Mouse (Mus musculus): ENCODE measurements at regions not wholly inside any gene's neighbourhood (a gene's known extent, or its start where the extent isn't known, plus 50 kb on each side); places are given as distances from the start of the nearest gene placed in this dataset.

DNA sequence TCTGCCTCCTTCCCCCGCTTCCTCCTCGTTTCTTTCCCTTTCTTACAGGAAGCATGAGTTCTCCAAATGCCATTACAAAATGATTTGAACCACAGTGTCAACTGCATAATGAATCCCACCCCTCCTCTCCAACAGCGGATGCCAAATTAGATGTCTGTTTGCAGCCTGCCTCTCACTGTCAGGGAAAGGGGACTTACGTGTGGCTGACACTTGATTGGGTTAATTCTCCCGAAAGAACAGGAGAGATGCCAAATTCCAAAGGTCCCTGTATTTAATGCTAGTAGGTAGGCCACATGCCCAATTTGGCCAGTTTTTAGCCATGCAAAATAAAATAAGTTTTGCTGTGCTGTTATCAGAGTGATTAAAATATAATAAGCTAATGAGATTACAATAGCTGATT is 525.9 kb downstream of the Ofcc1 start:
- Histone ChIP-seq H3K27ac (ENCODE audit: insufficient read depth, low read length) (no peak overlapping the region), H3K9me3 (replicated peaks; ENCODE audit: control insufficient read depth, insufficient read depth, low read length, poor library complexity, severe bottlenecking) (no peaks in the 10 kb centered on the region), H3K9ac (ENCODE audit: low read depth, poor library complexity, severe bottlenecking) (no peak overlapping the region), H3K4me3 (ENCODE audit: low read depth, low read length) (no peak overlapping the region), H3K4me1 (ENCODE audit: control insufficient read depth, insufficient read depth, low read length) (no peaks in the 10 kb centered on the region), H3K36me3 (ENCODE audit: control insufficient read depth, insufficient read depth, low read length, poor library complexity, severe bottlenecking) (no peaks in the 10 kb centered on the region), H3K27me3 (ENCODE audit: control insufficient read depth, insufficient read depth, low read length, poor library complexity, severe bottlenecking) (no peaks in the 10 kb centered on the region)
- TF ChIP-seq CTCF (IDR thresholded peaks at IDR 0.05; ENCODE audit: low read depth, low read length) (no peak), EP300 (IDR thresholded peaks at IDR 0.05; ENCODE audit: insufficient read depth, low read depth, low read length) (no peak), POLR2A (IDR thresholded peaks at IDR 0.05; ENCODE audit: insufficient read depth, low read length) (no peak)

DNA sequence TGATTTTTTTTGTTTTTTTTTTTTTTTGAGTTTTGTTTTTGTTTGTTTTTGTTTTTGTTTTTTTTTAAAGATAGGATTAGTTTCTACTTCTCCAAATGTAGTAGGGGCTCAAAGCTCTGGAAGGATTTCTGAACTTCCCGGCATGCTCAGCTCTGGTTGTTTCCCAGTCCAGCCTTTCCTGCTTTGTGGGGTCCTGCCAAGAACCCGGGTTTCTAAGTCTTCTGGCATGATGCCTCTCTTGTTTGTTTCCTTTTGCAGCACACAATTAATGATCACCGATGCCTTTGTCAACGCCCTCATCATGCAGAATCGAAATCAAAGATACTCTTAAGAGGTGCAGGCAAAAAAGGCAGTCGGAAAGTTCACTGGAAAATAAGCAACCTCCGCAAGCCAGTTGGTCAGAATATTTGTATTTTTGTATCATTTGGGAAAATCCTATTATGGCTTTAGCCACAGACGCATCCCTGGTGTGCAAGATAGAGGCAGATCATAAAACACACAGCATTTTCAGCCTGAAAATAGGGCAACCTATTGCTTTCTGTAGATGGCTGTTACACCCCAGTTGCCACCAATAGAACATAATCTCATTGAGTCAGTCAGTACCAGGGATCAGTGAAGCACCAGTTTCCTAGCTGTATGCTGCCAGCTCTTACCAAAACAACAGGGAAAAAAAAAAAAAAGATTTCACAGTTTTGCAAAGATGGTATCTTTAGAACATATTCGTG is 526.6 kb downstream of the Ofcc1 start:
- Histone ChIP-seq H3K9ac (ENCODE audit: low read depth, poor library complexity, severe bottlenecking) (no peak overlapping the region), H3K27me3 (ENCODE audit: control insufficient read depth, insufficient read depth, low read length, poor library complexity, severe bottlenecking) (no peaks in the 10 kb centered on the region), H3K4me3 (ENCODE audit: low read depth, low read length) (no peak overlapping the region), H3K36me3 (ENCODE audit: control insufficient read depth, insufficient read depth, low read length, poor library complexity, severe bottlenecking) (no peaks in the 10 kb centered on the region), H3K4me1 (ENCODE audit: control insufficient read depth, insufficient read depth, low read length) (no peaks in the 10 kb centered on the region), H3K27ac (ENCODE audit: insufficient read depth, low read length) (no peak overlapping the region), H3K9me3 (replicated peaks; ENCODE audit: control insufficient read depth, insufficient read depth, low read length, poor library complexity, severe bottlenecking) (no peaks in the 10 kb centered on the region)
- TF ChIP-seq EP300 (IDR thresholded peaks at IDR 0.05; ENCODE audit: insufficient read depth, low read depth, low read length) (no peak), CTCF (IDR thresholded peaks at IDR 0.05; ENCODE audit: low read depth, low read length) (no peak), POLR2A (IDR thresholded peaks at IDR 0.05; ENCODE audit: insufficient read depth, low read length) (no peak)

DNA sequence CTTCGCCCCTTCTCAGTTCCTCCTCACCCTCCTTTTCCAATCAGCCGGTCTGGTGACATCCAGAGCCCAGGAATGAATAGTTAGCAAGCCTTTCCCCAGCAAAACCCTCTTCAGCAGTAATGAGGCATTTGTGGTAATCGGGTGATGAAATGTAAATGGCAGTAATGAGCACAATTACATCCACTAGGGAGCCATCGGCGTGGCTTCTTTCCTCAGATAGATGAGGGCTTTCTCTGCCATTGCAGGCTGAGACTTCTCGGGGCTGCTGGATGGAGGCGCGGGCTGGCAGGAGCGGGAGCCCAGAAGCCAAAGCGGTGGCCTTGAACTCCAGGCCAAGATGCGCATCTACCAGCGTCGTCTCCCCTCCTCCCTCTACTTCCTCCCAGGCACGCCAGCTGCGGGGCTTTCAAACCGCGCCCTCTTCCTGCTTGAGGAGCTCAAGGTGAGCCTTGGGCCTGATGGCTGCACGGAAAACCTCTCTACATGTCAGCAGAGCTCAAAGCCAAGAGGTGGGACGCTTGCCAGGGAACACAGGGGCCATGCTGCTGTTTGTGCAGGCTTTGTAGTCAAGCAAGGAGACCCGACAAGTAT is 537.2 kb downstream of the Ofcc1 start:
- H3K36me3 ChIP-seq (ENCODE audit: control insufficient read depth, insufficient read depth, low read length, poor library complexity, severe bottlenecking): no peaks in the 10 kb centered on the region
- H3K27me3 ChIP-seq (ENCODE audit: control insufficient read depth, insufficient read depth, low read length, poor library complexity, severe bottlenecking): no peaks in the 10 kb centered on the region
- no peaks in the 10 kb centered on the region for H3K4me1 ChIP-seq (ENCODE audit: control insufficient read depth, insufficient read depth, low read length)
- no peaks in the 10 kb centered on the region for H3K9me3 ChIP-seq (replicated peaks; ENCODE audit: control insufficient read depth, insufficient read depth, low read length, poor library complexity, severe bottlenecking)
- H3K27ac ChIP-seq (ENCODE audit: insufficient read depth, low read length): no peak overlapping the region
- H3K9ac ChIP-seq (ENCODE audit: low read depth, poor library complexity, severe bottlenecking): 0 out of 2 replicates have a peak overlapping the region, but pooled peaks have one; percentile 10
- H3K4me3 ChIP-seq (ENCODE audit: low read depth, low read length): peak overlapping the region; percentile 38
- TF ChIP-seq EP300 (IDR thresholded peaks at IDR 0.05; ENCODE audit: insufficient read depth, low read depth, low read length) (no peak), CTCF (IDR thresholded peaks at IDR 0.05; ENCODE audit: low read depth, low read length) (no peak), POLR2A (IDR thresholded peaks at IDR 0.05; ENCODE audit: insufficient read depth, low read length) (no peak)

GRCm38 (mm10) chr13:39823346-39823954 is 537.8 kb downstream of the Ofcc1 start:
- no peak for TF ChIP-seq POLR2A (IDR thresholded peaks at IDR 0.05; ENCODE audit: insufficient read depth, low read length)
- TF ChIP-seq EP300 (IDR thresholded peaks at IDR 0.05; ENCODE audit: insufficient read depth, low read depth, low read length): no peak
- TF ChIP-seq CTCF (IDR thresholded peaks at IDR 0.05; ENCODE audit: low read depth, low read length): no peak

GRCm38 (mm10) chr13:39774554-39774953 is 586.7 kb downstream of the Ofcc1 start:
- Histone ChIP-seq H3K27ac (ENCODE audit: insufficient read depth, low read length) (no peak overlapping the region), H3K36me3 (ENCODE audit: control insufficient read depth, insufficient read depth, low read length, poor library complexity, severe bottlenecking) (no peaks in the 10 kb centered on the region), H3K27me3 (ENCODE audit: control insufficient read depth, insufficient read depth, low read length, poor library complexity, severe bottlenecking) (no peaks in the 10 kb centered on the region), H3K4me3 (ENCODE audit: low read depth, low read length) (no peak overlapping the region), H3K9me3 (replicated peaks; ENCODE audit: control insufficient read depth, insufficient read depth, low read length, poor library complexity, severe bottlenecking) (no peaks in the 10 kb centered on the region), H3K4me1 (ENCODE audit: control insufficient read depth, insufficient read depth, low read length) (no peaks in the 10 kb centered on the region), H3K9ac (ENCODE audit: low read depth, poor library complexity, severe bottlenecking) (no peak overlapping the region)
- TF ChIP-seq POLR2A (IDR thresholded peaks at IDR 0.05; ENCODE audit: insufficient read depth, low read length): no peak
- no peak for TF ChIP-seq CTCF (IDR thresholded peaks at IDR 0.05; ENCODE audit: low read depth, low read length)
- no peak for TF ChIP-seq EP300 (IDR thresholded peaks at IDR 0.05; ENCODE audit: insufficient read depth, low read depth, low read length)

More at GRCm38 (mm10) chr13:39823346-39823954, 537.8 kb downstream of the Ofcc1 start:
- no peak overlapping the region for H3K27ac ChIP-seq (ENCODE audit: insufficient read depth, low read length)
- no peaks in the 10 kb centered on the region for H3K9me3 ChIP-seq (replicated peaks; ENCODE audit: control insufficient read depth, insufficient read depth, low read length, poor library complexity, severe bottlenecking)
- no peaks in the 10 kb centered on the region for H3K27me3 ChIP-seq (ENCODE audit: control insufficient read depth, insufficient read depth, low read length, poor library complexity, severe bottlenecking)
- no peak overlapping the region for H3K9ac ChIP-seq (ENCODE audit: low read depth, poor library complexity, severe bottlenecking)
- H3K36me3 ChIP-seq (ENCODE audit: control insufficient read depth, insufficient read depth, low read length, poor library complexity, severe bottlenecking): no peaks in the 10 kb centered on the region
- H3K4me3 ChIP-seq (ENCODE audit: low read depth, low read length): 0 out of 2 replicates have a peak overlapping the region, but pooled peaks have one; percentile 38
- no peaks in the 10 kb centered on the region for H3K4me1 ChIP-seq (ENCODE audit: control insufficient read depth, insufficient read depth, low read length)

GRCm38 (mm10) chr13:39774111-39774510 is 587.1 kb downstream of the Ofcc1 start:
- Histone ChIP-seq H3K4me1 (ENCODE audit: control insufficient read depth, insufficient read depth, low read length) (no peaks in the 10 kb centered on the region), H3K27ac (ENCODE audit: insufficient read depth, low read length) (no peak overlapping the region), H3K9ac (ENCODE audit: low read depth, poor library complexity, severe bottlenecking) (no peak overlapping the region), H3K27me3 (ENCODE audit: control insufficient read depth, insufficient read depth, low read length, poor library complexity, severe bottlenecking) (no peaks in the 10 kb centered on the region), H3K4me3 (ENCODE audit: low read depth, low read length) (no peak overlapping the region), H3K36me3 (ENCODE audit: control insufficient read depth, insufficient read depth, low read length, poor library complexity, severe bottlenecking) (no peaks in the 10 kb centered on the region), H3K9me3 (replicated peaks; ENCODE audit: control insufficient read depth, insufficient read depth, low read length, poor library complexity, severe bottlenecking) (no peaks in the 10 kb centered on the region)
- TF ChIP-seq POLR2A (IDR thresholded peaks at IDR 0.05; ENCODE audit: insufficient read depth, low read length) (no peak), CTCF (IDR thresholded peaks at IDR 0.05; ENCODE audit: low read depth, low read length) (no peak), EP300 (IDR thresholded peaks at IDR 0.05; ENCODE audit: insufficient read depth, low read depth, low read length) (no peak)
